Mouse (Mus musculus) embryonic facial prominence, embryonic 14.5 days (tissue): ENCODE results near the gene Tent4b. TPM values are rescaled to one million over a fixed set of nuclear protein-coding genes. Genes with fewer than 3 reads are reported as not detected.
"Not testable (repeated sequence)": the region's sequence is repeated elsewhere in the genome, so short reads cannot be mapped to it uniquely, and the experiment has no call there.

Experiments
- ATAC-seq: fragments of 200-750 bp; cut with Nextera tagmentation; 2 replicates; pipeline ENCODE4 v1.8.0; 2017; ENCODE audit warnings: low read depth, moderate number of reproducible peaks, moderate TSS enrichment
- DNase-seq: peaks from one replicate; pipeline ENCODE4 v3.0.0-alpha.2; 2015; ENCODE audit warnings: low spot score
- H3K27ac ChIP-seq: fragments of 300-500 bp; sonication (generic); replicated peaks from 2 replicates; pipeline ENCODE4 v1.5.1; 2014; ENCODE audit warnings: low read depth, mild to moderate bottlenecking, low read length, moderate library complexity
- H3K27me3 ChIP-seq: fragments of 300-500 bp; sonication (generic); replicated peaks from 2 replicates; pipeline ENCODE4 v1.6.1; 2014; ENCODE audit warnings: low read length; ENCODE audit not compliant: control insufficient read depth, insufficient read depth
- H3K36me3 ChIP-seq: fragments of 300-500 bp; sonication (generic); 2 replicates; pipeline ENCODE4 v1.6.1; 2014; ENCODE audit warnings: low read length, mixed read lengths; ENCODE audit not compliant: control insufficient read depth, insufficient read depth
- H3K4me1 ChIP-seq: fragments of 300-500 bp; sonication (generic); 2 replicates; pipeline ENCODE4 v1.6.1; 2014; ENCODE audit warnings: antibody characterized with exemption, low read length; ENCODE audit not compliant: control insufficient read depth, insufficient read depth
- H3K4me2 ChIP-seq: fragments of 300-500 bp; sonication (generic); 2 replicates; pipeline ENCODE4 v1.6.1; 2014; ENCODE audit warnings: low read depth, mild to moderate bottlenecking, low read length, moderate library complexity, mixed read lengths
- H3K4me3 ChIP-seq: fragments of 300-500 bp; sonication (generic); 2 replicates; pipeline ENCODE4 v1.5.1; 2014; ENCODE audit warnings: low read depth, mild to moderate bottlenecking, low read length
- H3K9ac ChIP-seq: fragments of 300-500 bp; sonication (generic); 2 replicates; pipeline ENCODE4 v1.6.1; 2014; ENCODE audit warnings: low read depth, mild to moderate bottlenecking, low read length, moderate library complexity, mixed read lengths
- H3K9me3 ChIP-seq: fragments of 300-500 bp; sonication (generic); 2 replicates; pipeline ENCODE4 v1.6.1; 2016; ENCODE audit warnings: low read length; ENCODE audit not compliant: control insufficient read depth
- WGBS: fragments of 180-500 bp; shearing (Covaris S2); extraction: QIAGEN DNeasy Blood & Tissue Kit; methylation state at CpG from one replicate; pipeline ENCODE4 v1.1.7; 2014; 5-methylcytosine and 5-hydroxymethylcytosine counted together
- polyA plus RNA-seq: library from polyadenylated mRNA; unstranded; fragments of >200 nt; fragmentation: Nextera tagmentation; extraction: Ambion mirVana; gene quantifications from 2 replicates; pipeline ENCODE4 v1.2.1, GENCODE M21; 2014

Tent4b gene
- polyA plus RNA-seq, 1 experiment from 2014 or later, result 10.0 TPM

- H3K4me1 ChIP-seq, H3K27ac ChIP-seq, H3K4me3 ChIP-seq, H3K4me2 ChIP-seq, H3K9me3 ChIP-seq, H3K9ac ChIP-seq, H3K36me3 ChIP-seq, DNase-seq, H3K27me3 ChIP-seq, ATAC-seq: not testable (repeated sequence)
- WGBS, result 90% methylated on average over 5 of the region's 6 CpGs
Observed at GRCm38 (mm10) chr8:88209930-88210827, 11.2 kb downstream of the Tent4b start.

GRCm38 (mm10) chr8:88221353-88221752 is 22.3 kb downstream of the Tent4b start:
- no peak overlapping the region for H3K4me3 ChIP-seq
- H3K9ac ChIP-seq, result no peak overlapping the region
- H3K4me2 ChIP-seq, result no peak overlapping the region
- 35% methylated on average over 4 of the region's 4 CpGs for WGBS
- peaks cover 3% of the 10 kb centered on the region; the same call in 1 of the 2 replicates for H3K36me3 ChIP-seq
- ATAC-seq (no peak), DNase-seq (peak; percentile 51)
- no peaks in the 10 kb centered on the region for H3K9me3 ChIP-seq
- no peak overlapping the region for H3K27ac ChIP-seq
- no peaks in the 10 kb centered on the region for H3K27me3 ChIP-seq
- peaks cover 16% of the 10 kb centered on the region; the same call in 1 of the 2 replicates for H3K4me1 ChIP-seq

GRCm38 (mm10) chr8:88225358-88225757 is 26.3 kb downstream of the Tent4b start:
- Histone ChIP-seq H3K36me3 (peaks cover 3% of the 10 kb centered on the region; the same call in 1 of the 2 replicates), H3K4me2 (no peak overlapping the region), H3K4me3 (no peak overlapping the region), H3K4me1 (peaks cover 27% of the 10 kb centered on the region), H3K27me3 (no peaks in the 10 kb centered on the region), H3K9me3 (no peaks in the 10 kb centered on the region), H3K9ac (no peak overlapping the region), H3K27ac (no peak overlapping the region)
- DNase-seq (no peak), ATAC-seq (peak; percentile 12; the same call in 1 of the 2 replicates)
- 55% methylated on average over 5 of the region's 5 CpGs for WGBS

GRCm38 (mm10) chr8:88227851-88228250 is 28.8 kb downstream of the Tent4b start:
- no peaks in the 10 kb centered on the region for H3K27me3 ChIP-seq
- peaks cover 3% of the 10 kb centered on the region; the same call in 1 of the 2 replicates for H3K36me3 ChIP-seq
- H3K4me1 ChIP-seq, result peaks cover 18% of the 10 kb centered on the region
- no peak overlapping the region for H3K4me3 ChIP-seq
- DNase-seq (no peak), ATAC-seq (no peak)
- H3K9ac ChIP-seq, result no peak overlapping the region
- H3K27ac ChIP-seq, result no peak overlapping the region
- no peaks in the 10 kb centered on the region for H3K9me3 ChIP-seq
- no peak overlapping the region for H3K4me2 ChIP-seq
- WGBS, result 60% methylated on average over 6 of the region's 6 CpGs

GRCm38 (mm10) chr8:88228286-88228685 is 29.3 kb downstream of the Tent4b start:
- Histone ChIP-seq H3K36me3 (peaks cover 3% of the 10 kb centered on the region; the same call in 1 of the 2 replicates), H3K4me2 (no peak overlapping the region), H3K4me3 (no peak overlapping the region), H3K9me3 (no peaks in the 10 kb centered on the region), H3K27ac (no peak overlapping the region), H3K4me1 (peaks cover 18% of the 10 kb centered on the region), H3K9ac (no peak overlapping the region), H3K27me3 (no peaks in the 10 kb centered on the region)
- ATAC-seq, result no peak
- WGBS, result 34% methylated on average over 1 of the region's 1 CpGs
- DNase-seq, result peak; percentile 43

GRCm38 (mm10) chr8:88228800-88229199 is 29.8 kb downstream of the Tent4b start:
- no peak for ATAC-seq
- H3K4me1 ChIP-seq, result peaks cover 18% of the 10 kb centered on the region
- H3K9me3 ChIP-seq, result no peaks in the 10 kb centered on the region
- peaks cover 3% of the 10 kb centered on the region; the same call in 1 of the 2 replicates for H3K36me3 ChIP-seq
- no peak overlapping the region for H3K4me3 ChIP-seq
- H3K4me2 ChIP-seq, result no peak overlapping the region
- no peak overlapping the region for H3K27ac ChIP-seq
- no peak overlapping the region for H3K9ac ChIP-seq
- DNase-seq, result no peak
- 60% methylated on average over 1 of the region's 1 CpGs for WGBS
- no peaks in the 10 kb centered on the region for H3K27me3 ChIP-seq

- Histone ChIP-seq H3K9me3 (no peaks in the 10 kb centered on the region), H3K36me3 (no peaks in the 10 kb centered on the region), H3K4me1 (no peaks in the 10 kb centered on the region; the same call in 1 of the 2 replicates), H3K9ac (no peak overlapping the region), H3K27me3 (no peaks in the 10 kb centered on the region), H3K27ac (no peak overlapping the region), H3K4me3 (no peak overlapping the region), H3K4me2 (no peak overlapping the region)
- DNase-seq (no peak), ATAC-seq (no peak)
- 82% methylated on average over 2 of the region's 2 CpGs for WGBS
Observed at GRCm38 (mm10) chr8:88236666-88237065, 37.7 kb downstream of the Tent4b start.

- Histone ChIP-seq H3K4me1 (no peaks in the 10 kb centered on the region; the same call in 1 of the 2 replicates), H3K9ac (no peak overlapping the region), H3K27ac (no peak overlapping the region), H3K27me3 (no peaks in the 10 kb centered on the region), H3K9me3 (no peaks in the 10 kb centered on the region), H3K36me3 (no peaks in the 10 kb centered on the region), H3K4me3 (no peak overlapping the region), H3K4me2 (no peak overlapping the region)
- ATAC-seq, result no peak
- no peak for DNase-seq
- WGBS, result 69% methylated on average over 2 of the region's 2 CpGs
Observed at GRCm38 (mm10) chr8:88237606-88238005, 38.6 kb downstream of the Tent4b start.
